Mouse (Mus musculus) right cerebral cortex, adult 2 months (tissue): ENCODE data around the gene Phf14.
"Not testable (repeated sequence)": the region's sequence is repeated elsewhere in the genome, so short reads cannot be mapped to it uniquely, and the experiment has no call there.

Experiments
- DNase-seq, 2 experiments: peaks; one replicate each; pipeline ENCODE4 v3.0.0; 2021 to 2022; ENCODE audit warnings: low spot score in 2 of 2

Phf14 gene

GRCm38 (mm10) chr6:12089439-12089992 lies 181.9 kb downstream of the Phf14 start:
- DNase-seq, result no peak

- DNase-seq, result no peak
Observed at GRCm38 (mm10) chr6:12095716-12096115, 188.1 kb downstream of the Phf14 start.

GRCm38 (mm10) chr6:12097125-12097524 lies 189.5 kb downstream of the Phf14 start:
- DNase-seq, result no peak

GRCm38 (mm10) chr6:12105144-12105543 lies 197.5 kb downstream of the Phf14 start:
- peak; percentile 47 to 60 for DNase-seq

GRCm38 (mm10) chr6:12107326-12107725 lies 199.7 kb downstream of the Phf14 start:
- DNase-seq, result no peak

- no peak for DNase-seq
Observed at GRCm38 (mm10) chr6:12107786-12108185, 200.2 kb downstream of the Phf14 start.

- DNase-seq, result no peak
Observed at GRCm38 (mm10) chr6:12116926-12117818, 209.6 kb downstream of the Phf14 start.

GRCm38 (mm10) chr6:12117819-12118570 lies 210.4 kb downstream of the Phf14 start:
- no peak for DNase-seq

GRCm38 (mm10) chr6:12122759-12123158 lies 215.2 kb downstream of the Phf14 start:
- DNase-seq, result no peak

GRCm38 (mm10) chr6:12125031-12125803 lies 217.6 kb downstream of the Phf14 start:
- peak; percentile 76 to 78 for DNase-seq

GRCm38 (mm10) chr6:12126601-12127000 lies 219.0 kb downstream of the Phf14 start:
- not testable (repeated sequence) for DNase-seq

- no peak for DNase-seq
Observed at GRCm38 (mm10) chr6:12127287-12127686, 219.7 kb downstream of the Phf14 start.
